Mouse (Mus musculus) heart, postnatal 0 days (tissue): Measurements from ENCODE around the gene AC129217.1. TPM values are rescaled to one million over a fixed set of nuclear protein-coding genes. Genes with fewer than 3 reads are reported as not detected.

Experiments used
- ATAC-seq: fragments of 200-750 bp; cut with Nextera tagmentation; 2 replicates; pipeline ENCODE4 v1.8.0; 2017; ENCODE audit warnings: low read depth, moderate number of reproducible peaks, moderate library complexity; ENCODE audit not compliant: insufficient read depth
- DNase-seq: peaks from one replicate; pipeline ENCODE4 v3.0.0-alpha.2; 2016; ENCODE audit warnings: low spot score
- H3K27ac ChIP-seq: fragments of 300-500 bp; sonication (generic); 2 replicates; pipeline ENCODE4 v1.5.1; 2014; ENCODE audit warnings: low read depth, mild to moderate bottlenecking
- H3K27me3 ChIP-seq: fragments of 300-500 bp; sonication (generic); 2 replicates; pipeline ENCODE4 v1.6.1; 2014; ENCODE audit warnings: low read length, mixed read lengths; ENCODE audit not compliant: control insufficient read depth, insufficient read depth
- H3K36me3 ChIP-seq: fragments of 300-500 bp; sonication (generic); replicated peaks from 2 replicates; pipeline ENCODE4 v1.6.1; 2014; ENCODE audit warnings: low read length, mixed read lengths; ENCODE audit not compliant: control insufficient read depth, insufficient read depth
- H3K4me1 ChIP-seq: fragments of 300-500 bp; sonication (generic); 2 replicates; pipeline ENCODE4 v1.6.1; 2014; ENCODE audit warnings: antibody characterized with exemption; ENCODE audit not compliant: control insufficient read depth, insufficient read depth
- H3K4me2 ChIP-seq: fragments of 300-500 bp; sonication (generic); 2 replicates; pipeline ENCODE4 v1.6.1; 2014; ENCODE audit warnings: low read depth, mild to moderate bottlenecking, low read length, moderate library complexity
- H3K4me3 ChIP-seq: fragments of 300-500 bp; sonication (generic); 2 replicates; pipeline ENCODE4 v1.5.1; 2014; ENCODE audit warnings: low read depth, low read length
- H3K9ac ChIP-seq: fragments of 300-500 bp; sonication (generic); replicated peaks from 2 replicates; pipeline ENCODE4 v1.6.1; 2014; ENCODE audit warnings: low read depth, low read length, mixed read lengths
- H3K9me3 ChIP-seq: fragments of 300-500 bp; sonication (generic); replicated peaks from 2 replicates; pipeline ENCODE4 v1.6.1; 2016; ENCODE audit warnings: low read length; ENCODE audit not compliant: control insufficient read depth
- CTCF ChIP-seq: IDR thresholded peaks from 2 replicates; pipeline ENCODE4 v1.5.1; 2016; ENCODE audit warnings: antibody characterized with exemption, control low read depth, low read depth
- EP300 ChIP-seq: IDR thresholded peaks from 2 replicates; pipeline ENCODE4 v1.6.1; 2016; ENCODE audit warnings: antibody characterized with exemption, low read depth
- WGBS: fragments of 180-500 bp; shearing (Covaris S2); extraction: QIAGEN DNeasy Blood & Tissue Kit; methylation state at CpG from one replicate; pipeline ENCODE4 v1.1.7; 2014; 5-methylcytosine and 5-hydroxymethylcytosine counted together
- microRNA-seq: library from miRNA; unstranded; fragments of <30 nt; microRNA quantifications from one replicate; pipeline ENCODE4, GENCODE M21; 2016
- polyA plus RNA-seq: library from polyadenylated mRNA; unstranded; fragments of >200 nt; fragmentation: Nextera tagmentation; extraction: Ambion mirVana; gene quantifications from 2 replicates; pipeline ENCODE4 v1.2.1, GENCODE M21; 2015
- total RNA-seq: library from RNA; depleted of rRNA; stranded (reverse); fragments of >200 nt; gene quantifications from 2 replicates; pipeline ENCODE4 v1.2.3, GENCODE M21; 2014; ENCODE audit warnings: low replicate concordance; rRNA removed

AC129217.1 gene
- total and polyA plus RNA-seq, 2 experiments from 2014 or later: not detected

GRCm38 (mm10) chr19:8883616-8884015 is 54.0 kb downstream of the AC129217.1 start, which contains the start of the genes Lbhd1 and Gm49403:
Gene Lbhd1, plus strand, starts transcription at chr19:8883732.
Gene Gm49403, plus strand, starts transcription at chr19:8883930.
- ATAC-seq: no peak

GRCm38 (mm10) chr19:8886916-8887584 is 57.5 kb downstream of the AC129217.1 start:
- H3K4me3 ChIP-seq: no peak overlapping the region

More at GRCm38 (mm10) chr19:8883616-8884015, 54.0 kb downstream of the AC129217.1 start, which contains the start of the genes Lbhd1 and Gm49403:
- DNase-seq: no peak
- Histone ChIP-seq H3K4me2 (no peak within 1 kb of the TSS), H3K27ac (no peak within 1 kb of the TSS), H3K9me3 (no peaks in the 10 kb centered on the region), H3K4me3 (no peak within 1 kb of the TSS), H3K4me1 (peaks cover 9% of the 10 kb centered on the region), H3K9ac (no peak within 1 kb of the TSS), H3K27me3 (no peaks in the 10 kb centered on the region), H3K36me3 (0 out of 2 replicates have a peak, but pooled peaks cover under 1% of the 10 kb centered on the region)
- TF ChIP-seq CTCF (no peak), EP300 (no peak)
- 45% methylated on average over 3 of the region's 3 CpGs for WGBS

GRCm38 (mm10) chr19:8887585-8888463 is 58.3 kb downstream of the AC129217.1 start:
- Histone ChIP-seq H3K4me1 (peaks cover 5% of the 10 kb centered on the region; the same call in 1 of the 2 replicates), H3K9ac (peak overlapping the region; percentile 65), H3K27me3 (no peaks in the 10 kb centered on the region), H3K27ac (peak overlapping the region; percentile 70), H3K4me3 (peak overlapping the region; percentile 61), H3K4me2 (peak overlapping the region; percentile 65), H3K9me3 (no peaks in the 10 kb centered on the region), H3K36me3 (no peaks in the 10 kb centered on the region; the same call in 1 of the 2 replicates)
- TF ChIP-seq CTCF: no peak
- TF ChIP-seq EP300: no peak
- 20% methylated on average over 19 of the region's 19 CpGs for WGBS
- no peak for ATAC-seq
- DNase-seq: no peak

More at GRCm38 (mm10) chr19:8886916-8887584, 57.5 kb downstream of the AC129217.1 start:
- Histone ChIP-seq H3K36me3 (no peaks in the 10 kb centered on the region; the same call in 1 of the 2 replicates), H3K27me3 (no peaks in the 10 kb centered on the region), H3K9ac (no peak overlapping the region), H3K4me1 (peaks cover 5% of the 10 kb centered on the region; the same call in 1 of the 2 replicates), H3K9me3 (no peaks in the 10 kb centered on the region), H3K4me2 (no peak overlapping the region), H3K27ac (no peak overlapping the region)
- DNase-seq: no peak
- no peak for TF ChIP-seq EP300
- TF ChIP-seq CTCF: no peak
- 70% methylated on average over 1 of the region's 1 CpGs for WGBS
- ATAC-seq: no peak

- peak within 1 kb of the TSS; percentile 61 for H3K4me3 ChIP-seq
- peak; percentile 94 for DNase-seq
- peak within 1 kb of the TSS; percentile 70 for H3K27ac ChIP-seq
- H3K9me3 ChIP-seq: no peaks in the 10 kb centered on the region
- TF ChIP-seq EP300 (no peak), CTCF (no peak)
- H3K27me3 ChIP-seq: no peaks in the 10 kb centered on the region
- peaks cover 5% of the 10 kb centered on the region; the same call in 1 of the 2 replicates for H3K4me1 ChIP-seq
- under 1% methylated on average over 58 of the region's 58 CpGs for WGBS
- H3K4me2 ChIP-seq: peak within 1 kb of the TSS; percentile 65
- H3K36me3 ChIP-seq: no peaks in the 10 kb centered on the region; the same call in 1 of the 2 replicates
- ATAC-seq: peak; percentile 95
- peak within 1 kb of the TSS; percentile 65 for H3K9ac ChIP-seq
These were observed 59.2 kb downstream of the AC129217.1 start, which contains the start of the genes 1810009A15Rik and Gm49416 for GRCm38 (mm10) chr19:8888511-8889385. Gene 1810009A15Rik, plus strand, starts transcription at chr19:8888853. Gene Gm49416, plus strand, starts transcription at chr19:8888926.

Small RNA genes lying within 50 kb of the gene (microRNA-seq; reads per million reads assigned to microRNA genes)
- gene Mir5136: not detected

Other genes starting within 250 kb of the AC129217.1 start
Only the 30 nearest of the 33 such genes appear.
- 38.3 and 66.4 TPM in 2 replicates for gene Slc3a2, start 106.4 kb upstream of the AC129217.1 start, total RNA-seq
- 40.9 and 41.5 TPM in 2 replicates for gene Slc3a2, start 106.4 kb upstream of the AC129217.1 start, polyA plus RNA-seq
- gene Wdr74, start 93.9 kb upstream of the AC129217.1 start, total RNA-seq: 40.8 and 45.8 TPM in 2 replicates
- 35.4 and 36.6 TPM in 2 replicates for gene Wdr74, start 93.9 kb upstream of the AC129217.1 start, polyA plus RNA-seq
- gene 1700092M07Rik, start 89.1 kb upstream of the AC129217.1 start, total RNA-seq: not detected in 2 replicates
- 0.38 TPM in 1 of 2 replicates, not detected in the other for gene 1700092M07Rik, start 89.1 kb upstream of the AC129217.1 start, polyA plus RNA-seq
- 104 and 105 TPM in 2 replicates for gene Stx5a, start 88.4 kb upstream of the AC129217.1 start, total RNA-seq
- gene Stx5a, start 88.4 kb upstream of the AC129217.1 start, polyA plus RNA-seq: 57.0 and 63.6 TPM in 2 replicates
- gene Nxf1, start 72.7 kb upstream of the AC129217.1 start, total RNA-seq: 42.3 and 46.8 TPM in 2 replicates
- 54.8 and 59.2 TPM in 2 replicates for gene Nxf1, start 72.7 kb upstream of the AC129217.1 start, polyA plus RNA-seq
- gene Tmem223, start 58.8 kb upstream of the AC129217.1 start, total RNA-seq: 283 and 306 TPM in 2 replicates
- 214 and 228 TPM in 2 replicates for gene Tmem223, start 58.8 kb upstream of the AC129217.1 start, polyA plus RNA-seq
- 38.6 and 83.7 TPM in 2 replicates for gene Tmem179b, start 55.3 kb upstream of the AC129217.1 start, total RNA-seq
- 46.7 and 49.1 TPM in 2 replicates for gene Tmem179b, start 55.3 kb upstream of the AC129217.1 start, polyA plus RNA-seq
- 11.7 and 14.9 TPM in 2 replicates for gene Taf6l, start 43.4 kb upstream of the AC129217.1 start, total RNA-seq
- gene Taf6l, start 43.4 kb upstream of the AC129217.1 start, polyA plus RNA-seq: 12.8 and 14.5 TPM in 2 replicates
- 47.7 and 59.8 TPM in 2 replicates for gene Polr2g, start 31.2 kb upstream of the AC129217.1 start, total RNA-seq
- gene Polr2g, start 31.2 kb upstream of the AC129217.1 start, polyA plus RNA-seq: 143 and 144 TPM in 2 replicates
- 1.5 and 1.6 TPM in 2 replicates for gene Zbtb3, start 27.2 kb upstream of the AC129217.1 start, total RNA-seq
- 2.7 and 3.1 TPM in 2 replicates for gene Zbtb3, start 27.2 kb upstream of the AC129217.1 start, polyA plus RNA-seq
- 20.0 and 27.2 TPM in 2 replicates for gene Ttc9c, start 10.4 kb upstream of the AC129217.1 start, total RNA-seq
- 21.1 and 21.4 TPM in 2 replicates for gene Ttc9c, start 10.4 kb upstream of the AC129217.1 start, polyA plus RNA-seq
- gene Hnrnpul2, start 9.8 kb upstream of the AC129217.1 start, total RNA-seq: 7.1 and 12.6 TPM in 2 replicates
- gene Hnrnpul2, start 9.8 kb upstream of the AC129217.1 start, polyA plus RNA-seq: 2.5 and 2.6 TPM in 2 replicates
- 34.7 and 54.2 TPM in 2 replicates for gene Bscl2, start 7.7 kb downstream of the AC129217.1 start, total RNA-seq
- 32.1 and 33.3 TPM in 2 replicates for gene Bscl2, start 7.7 kb downstream of the AC129217.1 start, polyA plus RNA-seq
- not detected in 2 replicates for gene Gng3, start 9.4 kb downstream of the AC129217.1 start, total RNA-seq
- gene Gng3, start 9.4 kb downstream of the AC129217.1 start, polyA plus RNA-seq: 0.29 and 0.48 TPM in 2 replicates
- 5.8 and 8.4 TPM in 2 replicates for gene Lrrn4cl, start 21.0 kb downstream of the AC129217.1 start, total RNA-seq
- gene Lrrn4cl, start 21.0 kb downstream of the AC129217.1 start, polyA plus RNA-seq: 1.5 and 1.8 TPM in 2 replicates
- gene Ubxn1, start 41.7 kb downstream of the AC129217.1 start, total RNA-seq: 58.1 and 100.0 TPM in 2 replicates
- gene Ubxn1, start 41.7 kb downstream of the AC129217.1 start, polyA plus RNA-seq: 138 and 141 TPM in 2 replicates
- gene Uqcc3, start 51.1 kb downstream of the AC129217.1 start, total RNA-seq: 12.6 and 38.2 TPM in 2 replicates
- gene Uqcc3, start 51.1 kb downstream of the AC129217.1 start, polyA plus RNA-seq: 91.9 and 102 TPM in 2 replicates
- 0.65 and 1.3 TPM in 2 replicates for gene Lbhd1, start 54.0 kb downstream of the AC129217.1 start, total RNA-seq
- gene Lbhd1, start 54.0 kb downstream of the AC129217.1 start, polyA plus RNA-seq: 30.3 and 31.2 TPM in 2 replicates
- not detected in 2 replicates for gene Gm49403, start 54.2 kb downstream of the AC129217.1 start, total RNA-seq
- gene Gm49403, start 54.2 kb downstream of the AC129217.1 start, polyA plus RNA-seq: not detected in 2 replicates
- 28.4 and 31.4 TPM in 2 replicates for gene 1810009A15Rik, start 59.1 kb downstream of the AC129217.1 start, total RNA-seq
- gene 1810009A15Rik, start 59.1 kb downstream of the AC129217.1 start, polyA plus RNA-seq: 37.3 and 40.5 TPM in 2 replicates
- gene Gm49416, start 59.2 kb downstream of the AC129217.1 start, total RNA-seq: not detected in 2 replicates
- gene Gm49416, start 59.2 kb downstream of the AC129217.1 start, polyA plus RNA-seq: not detected in 2 replicates
- gene Ints5, start 63.2 kb downstream of the AC129217.1 start, total RNA-seq: 25.6 and 32.0 TPM in 2 replicates
- 12.8 and 14.2 TPM in 2 replicates for gene Ints5, start 63.2 kb downstream of the AC129217.1 start, polyA plus RNA-seq
- gene Ganab, start 68.3 kb downstream of the AC129217.1 start, total RNA-seq: 56.3 and 65.5 TPM in 2 replicates
- gene Ganab, start 68.3 kb downstream of the AC129217.1 start, polyA plus RNA-seq: 25.6 and 26.4 TPM in 2 replicates
- gene B3gat3, start 90.6 kb downstream of the AC129217.1 start, total RNA-seq: 41.5 and 54.2 TPM in 2 replicates
- 26.8 and 29.1 TPM in 2 replicates for gene B3gat3, start 90.6 kb downstream of the AC129217.1 start, polyA plus RNA-seq
- gene Rom1, start 99.6 kb downstream of the AC129217.1 start, total RNA-seq: 1.5 and 10.2 TPM in 2 replicates
- gene Rom1, start 99.6 kb downstream of the AC129217.1 start, polyA plus RNA-seq: 3.2 TPM in 2 replicates
- 6.7 and 21.0 TPM in 2 replicates for gene Eml3, start 99.8 kb downstream of the AC129217.1 start, total RNA-seq
- gene Eml3, start 99.8 kb downstream of the AC129217.1 start, polyA plus RNA-seq: 9.6 and 10.1 TPM in 2 replicates
- 55.1 and 57.9 TPM in 2 replicates for gene Mta2, start 112.1 kb downstream of the AC129217.1 start, total RNA-seq
- 47.6 and 51.5 TPM in 2 replicates for gene Mta2, start 112.1 kb downstream of the AC129217.1 start, polyA plus RNA-seq
- gene Tut1, start 124.1 kb downstream of the AC129217.1 start, total RNA-seq: 9.8 and 18.0 TPM in 2 replicates
- gene Tut1, start 124.1 kb downstream of the AC129217.1 start, polyA plus RNA-seq: 8.2 and 10.4 TPM in 2 replicates
- 407 and 439 TPM in 2 replicates for gene Eef1g, start 137.3 kb downstream of the AC129217.1 start, total RNA-seq
- gene Eef1g, start 137.3 kb downstream of the AC129217.1 start, polyA plus RNA-seq: 172 and 173 TPM in 2 replicates
- gene Ahnak, start 159.5 kb downstream of the AC129217.1 start, total RNA-seq: 122 and 135 TPM in 2 replicates
- 56.8 and 59.1 TPM in 2 replicates for gene Ahnak, start 159.5 kb downstream of the AC129217.1 start, polyA plus RNA-seq